Mouse (Mus musculus) forelimb bud, embryonic 11.5 days (tissue): ENCODE data around the gene Rbm20.
"Not testable (repeated sequence)": the region's sequence is repeated elsewhere in the genome, so short reads cannot be mapped to it uniquely, and the experiment has no call there.

Source experiments
- DNase-seq: peaks from one replicate; pipeline ENCODE4 v3.0.0-alpha.2; 2012; ENCODE audit warnings: low read depth, low spot score

Gene Rbm20

GRCm38 (mm10) chr19:53899941-53900610 lies 223.0 kb downstream of the Rbm20 start:
- no peak for DNase-seq

- no peak for DNase-seq
Observed at GRCm38 (mm10) chr19:53901931-53902738, 225.0 kb downstream of the Rbm20 start.

- DNase-seq = peak; percentile 96
Observed at GRCm38 (mm10) chr19:53902739-53903487, 225.8 kb downstream of the Rbm20 start.

- peak; percentile 48 for DNase-seq
Observed at GRCm38 (mm10) chr19:53903507-53904321, 226.6 kb downstream of the Rbm20 start.

- no peak for DNase-seq
Observed at GRCm38 (mm10) chr19:53904833-53905480, 227.9 kb downstream of the Rbm20 start.

GRCm38 (mm10) chr19:53906033-53906702 lies 229.1 kb downstream of the Rbm20 start:
- DNase-seq = no peak

- not testable (repeated sequence) for DNase-seq
Observed at GRCm38 (mm10) chr19:53906703-53907070, 229.6 kb downstream of the Rbm20 start.

GRCm38 (mm10) chr19:53914950-53915349 lies 237.8 kb downstream of the Rbm20 start:
- no peak for DNase-seq
